Comparison of ENCODE assay signal across 9 mouse cellular contexts in genomic region chr4:133301802-133302201, GRCm38 (mm10). TPM values are rescaled to one million over a fixed set of nuclear protein-coding genes. Genes with fewer than 3 reads are reported as not detected.
DNase-seq lines count a peak whose midpoint lies in the region; ATAC-seq and TF ChIP-seq lines count a peak whose summit lies in the region.
"Had no signal": no experiment of that assay in that cellular context is flagged by ENCODE, and none has a peak within 500 bp of the region (broad histone marks: within the 10 kb centered on the region; RNA-seq: fewer than 3 reads in every experiment).

No protein-coding gene starts in this region.

- CTCF ChIA-PET in Patski (lab: Charles Lee): interaction anchor here (0.9 to 2.4 kb wide), 7 partner anchors 9 to 101 kb away, joined by 3 to 8 read pairs (median 4); no protein-coding TSS in a partner anchor

- DNase-seq in hindbrain, embryonic 10.5 days (ENCODE audit: low spot score): peak; percentile 79
- DNase-seq in Patski (ENCODE audit: low read depth, low spot score): no peak
- DNase-seq in cerebellum, postnatal 36 days: peak; percentile 86 to 92
- peak; percentile 57 to 69 for DNase-seq in gastrocnemius, postnatal 36 days
- DNase-seq in layer of hippocampus, postnatal 10 days (ENCODE audit: low spot score in 2 of 2): peak; percentile 86 to 89
- peak; percentile 74 to 83 for DNase-seq in spleen, postnatal 10 days (ENCODE audit: low spot score in 2 of 2)

- intact Hi-C loops in gastrocnemius, postnatal 36 days (cut with DNase I): no loop called here

- H3K27ac ChIP-seq in hindbrain, embryonic 10.5 days: peak overlapping the region; percentile 23; the same call in 1 of the 2 replicates
- no peak overlapping the region for H3K27ac ChIP-seq in hindbrain, embryonic 12.5 days
- H3K27ac ChIP-seq: liver, embryonic 15.5 days had no signal

- no peak overlapping the region for H3K4me2 ChIP-seq in hindbrain, embryonic 12.5 days (replicated peaks)
- H3K4me2 ChIP-seq: liver, embryonic 15.5 days had no signal

- in situ Hi-C loops in Patski (cut with MboI; ENCODE audit: low pct_unique_long_range_greater_than_20kb): loop anchor here (5.0 kb wide), 2 partner anchors 70 to 295 kb away; no protein-coding TSS in a partner anchor

- ATAC-seq in hindbrain, embryonic 12.5 days (ENCODE audit: low FRiP score): no peak
- ATAC-seq in Patski: peak; percentile 62
- ATAC-seq in megakaryocyte, adult 5-6 weeks (ENCODE audit: poor library complexity, severe bottlenecking): peak; percentile 65; the same call in 1 of the 2 replicates

- no peak for TF ChIP-seq CTCF in Patski (IDR thresholded peaks at IDR 0.05)

- WGBS in hindbrain, embryonic 10.5 days: 24% methylated on average over 4 of the region's 4 CpGs
- 26% methylated on average over 4 of the region's 4 CpGs for WGBS in hindbrain, embryonic 12.5 days

- H3K36me3 ChIP-seq in hindbrain, embryonic 10.5 days: peaks cover 62% of the 10 kb centered on the region
- H3K36me3 ChIP-seq in hindbrain, embryonic 12.5 days: peaks cover 43% of the 10 kb centered on the region

- no peak overlapping the region for H3K9ac ChIP-seq in hindbrain, embryonic 12.5 days
- H3K9ac ChIP-seq: liver, embryonic 15.5 days had no signal

- peaks cover 2% of the 10 kb centered on the region; the same call in 1 of the 2 replicates for H3K27me3 ChIP-seq in hindbrain, embryonic 10.5 days (ENCODE audit: insufficient read depth, poor library complexity, severe bottlenecking)
- H3K27me3 ChIP-seq in hindbrain, embryonic 12.5 days: no peaks in the 10 kb centered on the region
- H3K27me3 ChIP-seq in Patski: no peaks in the 10 kb centered on the region
- H3K27me3 ChIP-seq: liver, embryonic 15.5 days had no signal

- POLR2A ChIA-PET in Patski (lab: Charles Lee): no interaction called here

- H3K4me3 ChIP-seq in hindbrain, embryonic 10.5 days: no peak overlapping the region
- H3K4me3 ChIP-seq in hindbrain, embryonic 12.5 days: no peak overlapping the region
- H3K4me3 ChIP-seq: liver, embryonic 15.5 days had no signal

- H3K9me3 ChIP-seq in hindbrain, embryonic 10.5 days: no peaks in the 10 kb centered on the region
- H3K9me3 ChIP-seq in hindbrain, embryonic 12.5 days (replicated peaks): no peaks in the 10 kb centered on the region
- H3K9me3 ChIP-seq: liver, embryonic 15.5 days had no signal

- peaks cover 35% of the 10 kb centered on the region for H3K4me1 ChIP-seq in hindbrain, embryonic 10.5 days (replicated peaks)
- peaks cover 33% of the 10 kb centered on the region for H3K4me1 ChIP-seq in hindbrain, embryonic 12.5 days
- H3K4me1 ChIP-seq: liver, embryonic 15.5 days had no signal

RNA-seq across cellular contexts. Expression of gene Tmem222, which starts 24.2 kb away (rescaled TPM):
- 82.8 and 87.8 TPM in 2 replicates for polyA plus RNA-seq in hindbrain, embryonic 10.5 days (2016; fragmentation: Nextera tagmentation; extraction: Ambion mirVana)
- 75.7 and 77.7 TPM in 2 replicates for polyA plus RNA-seq in hindbrain, embryonic 12.5 days (2016; fragmentation: Nextera tagmentation; extraction: Ambion mirVana)
- polyA plus RNA-seq in Patski (2021): 31.7 TPM
- total RNA-seq in gastrocnemius, postnatal 36 days (2021): 10 to 100 TPM; 20.9 to 22.5 TPM
- 10 to 100 TPM; 74.9 to 80.1 TPM for total RNA-seq in layer of hippocampus, postnatal 10 days (2021)
- 34.2 and 38.5 TPM in 2 replicates for total RNA-seq in megakaryocyte, adult 5-6 weeks (2015)
- 13.3 and 15.0 TPM in 2 replicates for total RNA-seq in megakaryocyte, adult 5-6 weeks (2017)

RNA-seq across cellular contexts. Expression of gene Sytl1, which starts 38.9 kb away (rescaled TPM):
- 1.2 and 1.6 TPM in 2 replicates for polyA plus RNA-seq in hindbrain, embryonic 10.5 days (2016; fragmentation: Nextera tagmentation; extraction: Ambion mirVana)
- 0.67 and 1.2 TPM in 2 replicates for polyA plus RNA-seq in hindbrain, embryonic 12.5 days (2016; fragmentation: Nextera tagmentation; extraction: Ambion mirVana)
- polyA plus RNA-seq in Patski (2021): 0.15 TPM
- under 1 TPM in 1 of 2 experiments, not detected in 1; 0.64 TPM for total RNA-seq in gastrocnemius, postnatal 36 days (2021)
- total RNA-seq in layer of hippocampus, postnatal 10 days (2021): under 1 TPM; 0.51 to 0.53 TPM
- 1.9 and 2.5 TPM in 2 replicates for total RNA-seq in megakaryocyte, adult 5-6 weeks (2015)
- 2.1 and 3.7 TPM in 2 replicates for total RNA-seq in megakaryocyte, adult 5-6 weeks (2017)

RNA-seq across cellular contexts. Expression of gene Wdtc1, which starts 51.5 kb away (rescaled TPM):
- polyA plus RNA-seq in hindbrain, embryonic 10.5 days (2016; fragmentation: Nextera tagmentation; extraction: Ambion mirVana): 19.5 and 22.0 TPM in 2 replicates
- 25.5 and 27.8 TPM in 2 replicates for polyA plus RNA-seq in hindbrain, embryonic 12.5 days (2016; fragmentation: Nextera tagmentation; extraction: Ambion mirVana)
- polyA plus RNA-seq in Patski (2021): 33.8 TPM
- total RNA-seq in gastrocnemius, postnatal 36 days (2021): 10 to 100 TPM; 85.6 to 88.5 TPM
- 10 to 100 TPM; 60.5 to 68.6 TPM for total RNA-seq in layer of hippocampus, postnatal 10 days (2021)
- total RNA-seq in megakaryocyte, adult 5-6 weeks (2015): 16.5 and 18.5 TPM in 2 replicates
- total RNA-seq in megakaryocyte, adult 5-6 weeks (2017): 11.6 and 14.1 TPM in 2 replicates
